Mouse (Mus musculus): ENCODE data around the gene Tnip2. TPM values are rescaled to one million over a fixed set of nuclear protein-coding genes. Genes with fewer than 3 reads are reported as not detected.

Gene Tnip2
- polyA plus RNA-seq, 1 experiment from 2014 or later: 16.2 TPM

- H3K27ac ChIP-seq (ENCODE audit: low read depth): no peak overlapping the region
- WGBS: 82% methylated on average over 6 of the region's 6 CpGs
These were observed 24.9 kb downstream of the Tnip2 start for GRCm38 (mm10) chr5:34488741-34489417.

GRCm38 (mm10) chr5:34487320-34488090, 26.3 kb downstream of the Tnip2 start:
- no peaks in the 10 kb centered on the region for H3K27me3 ChIP-seq (ENCODE audit: insufficient read depth, low read length)
- H3K4me3 ChIP-seq (ENCODE audit: low read depth, low read length): no peak overlapping the region
- no peak overlapping the region for H3K9ac ChIP-seq
- H3K4me2 ChIP-seq: no peak overlapping the region
- ATAC-seq (ENCODE audit: insufficient read depth) (no peak), DNase-seq (no peak)
- no peaks in the 10 kb centered on the region for H3K4me1 ChIP-seq (ENCODE audit: insufficient read depth)
- H3K27ac ChIP-seq (ENCODE audit: low read depth): no peak overlapping the region
- H3K9me3 ChIP-seq (ENCODE audit: low read depth, low read length): no peaks in the 10 kb centered on the region
- no peak for TF ChIP-seq CTCF (IDR thresholded peaks at IDR 0.05; ENCODE audit: low read depth)
- peaks cover 28% of the 10 kb centered on the region for H3K36me3 ChIP-seq (ENCODE audit: insufficient read depth)
- WGBS: 64% methylated on average over 6 of the region's 6 CpGs

More at GRCm38 (mm10) chr5:34488741-34489417, 24.9 kb downstream of the Tnip2 start:
- Histone ChIP-seq H3K4me3 (ENCODE audit: low read depth, low read length) (no peak overlapping the region), H3K4me1 (ENCODE audit: insufficient read depth) (no peaks in the 10 kb centered on the region), H3K36me3 (ENCODE audit: insufficient read depth) (peaks cover 24% of the 10 kb centered on the region), H3K9ac (no peak overlapping the region), H3K27me3 (ENCODE audit: insufficient read depth, low read length) (no peaks in the 10 kb centered on the region), H3K9me3 (ENCODE audit: low read depth, low read length) (no peaks in the 10 kb centered on the region), H3K4me2 (no peak overlapping the region)
- no peak for ATAC-seq (ENCODE audit: insufficient read depth)
- TF ChIP-seq CTCF (IDR thresholded peaks at IDR 0.05; ENCODE audit: low read depth): no peak
- no peak for DNase-seq

- no peaks in the 10 kb centered on the region for H3K9me3 ChIP-seq (ENCODE audit: low read depth, low read length)
- no peak overlapping the region for H3K9ac ChIP-seq
- WGBS: 86% methylated on average over 15 of the region's 15 CpGs
- H3K27me3 ChIP-seq (ENCODE audit: insufficient read depth, low read length): no peaks in the 10 kb centered on the region
- no peak overlapping the region for H3K4me2 ChIP-seq
- no peak for TF ChIP-seq CTCF (IDR thresholded peaks at IDR 0.05; ENCODE audit: low read depth)
- DNase-seq (no peak), ATAC-seq (ENCODE audit: insufficient read depth) (no peak)
- H3K4me1 ChIP-seq (ENCODE audit: insufficient read depth): no peaks in the 10 kb centered on the region
- no peak overlapping the region for H3K27ac ChIP-seq (ENCODE audit: low read depth)
- H3K4me3 ChIP-seq (ENCODE audit: low read depth, low read length): no peak overlapping the region
- peaks cover 40% of the 10 kb centered on the region for H3K36me3 ChIP-seq (ENCODE audit: insufficient read depth)
These were observed 28.1 kb downstream of the Tnip2 start for GRCm38 (mm10) chr5:34485731-34486130.

GRCm38 (mm10) chr5:34480926-34481325, 32.9 kb downstream of the Tnip2 start:
- no peak overlapping the region for H3K4me3 ChIP-seq (ENCODE audit: low read depth, low read length)
- TF ChIP-seq CTCF (IDR thresholded peaks at IDR 0.05; ENCODE audit: low read depth): peak; percentile 29; the same call in 1 of the 2 replicates
- DNase-seq (no peak), ATAC-seq (ENCODE audit: insufficient read depth) (no peak)
- H3K36me3 ChIP-seq (ENCODE audit: insufficient read depth): peaks cover 66% of the 10 kb centered on the region
- no peak overlapping the region for H3K4me2 ChIP-seq
- H3K27me3 ChIP-seq (ENCODE audit: insufficient read depth, low read length): no peaks in the 10 kb centered on the region
- no peaks in the 10 kb centered on the region for H3K9me3 ChIP-seq (ENCODE audit: low read depth, low read length)
- no peaks in the 10 kb centered on the region for H3K4me1 ChIP-seq (ENCODE audit: insufficient read depth)
- H3K27ac ChIP-seq (ENCODE audit: low read depth): no peak overlapping the region
- WGBS: 78% methylated on average over 3 of the region's 3 CpGs
- no peak overlapping the region for H3K9ac ChIP-seq

GRCm38 (mm10) chr5:34468039-34468775, 45.6 kb downstream of the Tnip2 start:
- peaks cover 69% of the 10 kb centered on the region for H3K36me3 ChIP-seq (ENCODE audit: insufficient read depth)
- H3K27ac ChIP-seq (ENCODE audit: low read depth): no peak overlapping the region
- WGBS: 90% methylated on average over 2 of the region's 2 CpGs
- no peaks in the 10 kb centered on the region for H3K9me3 ChIP-seq (ENCODE audit: low read depth, low read length)
- ATAC-seq (ENCODE audit: insufficient read depth) (no peak; the same call in 1 of the 2 replicates), DNase-seq (no peak)
- no peak for TF ChIP-seq CTCF (IDR thresholded peaks at IDR 0.05; ENCODE audit: low read depth)
- H3K4me1 ChIP-seq (ENCODE audit: insufficient read depth): no peaks in the 10 kb centered on the region
- no peak overlapping the region for H3K4me3 ChIP-seq (ENCODE audit: low read depth, low read length)
- H3K4me2 ChIP-seq: no peak overlapping the region
- H3K27me3 ChIP-seq (ENCODE audit: insufficient read depth, low read length): no peaks in the 10 kb centered on the region
- no peak overlapping the region for H3K9ac ChIP-seq

- Histone ChIP-seq H3K9ac (no peak overlapping the region), H3K4me3 (ENCODE audit: low read depth, low read length) (no peak overlapping the region), H3K36me3 (ENCODE audit: insufficient read depth) (peaks cover 79% of the 10 kb centered on the region), H3K4me2 (no peak overlapping the region), H3K27me3 (ENCODE audit: insufficient read depth, low read length) (no peaks in the 10 kb centered on the region), H3K9me3 (ENCODE audit: low read depth, low read length) (no peaks in the 10 kb centered on the region), H3K27ac (ENCODE audit: low read depth) (no peak overlapping the region), H3K4me1 (ENCODE audit: insufficient read depth) (no peaks in the 10 kb centered on the region)
- whole genome bisulfite sequencing: 97% methylated on average over 2 of the region's 2 CpGs
- ATAC-seq (ENCODE audit: insufficient read depth) (no peak), DNase-seq (no peak)
- no peak for TF ChIP-seq CTCF (IDR thresholded peaks at IDR 0.05; ENCODE audit: low read depth)
These were observed 47.1 kb downstream of the Tnip2 start for GRCm38 (mm10) chr5:34466648-34467047.

- TF ChIP-seq CTCF (IDR thresholded peaks at IDR 0.05; ENCODE audit: low read depth): no peak
- Histone ChIP-seq H3K27ac (ENCODE audit: low read depth) (no peak overlapping the region), H3K9me3 (ENCODE audit: low read depth, low read length) (no peaks in the 10 kb centered on the region), H3K27me3 (ENCODE audit: insufficient read depth, low read length) (no peaks in the 10 kb centered on the region), H3K4me1 (ENCODE audit: insufficient read depth) (no peaks in the 10 kb centered on the region), H3K9ac (no peak overlapping the region), H3K4me3 (ENCODE audit: low read depth, low read length) (no peak overlapping the region), H3K36me3 (ENCODE audit: insufficient read depth) (peaks cover 80% of the 10 kb centered on the region), H3K4me2 (no peak overlapping the region)
- DNase-seq: no peak
- WGBS: 89% methylated on average over 1 of the region's 1 CpGs
- ATAC-seq (ENCODE audit: insufficient read depth): no peak
These were observed 47.7 kb downstream of the Tnip2 start for GRCm38 (mm10) chr5:34466079-34466478.
